ENCODE assay signal across 13 mouse cellular contexts in the genomic region with DNA sequence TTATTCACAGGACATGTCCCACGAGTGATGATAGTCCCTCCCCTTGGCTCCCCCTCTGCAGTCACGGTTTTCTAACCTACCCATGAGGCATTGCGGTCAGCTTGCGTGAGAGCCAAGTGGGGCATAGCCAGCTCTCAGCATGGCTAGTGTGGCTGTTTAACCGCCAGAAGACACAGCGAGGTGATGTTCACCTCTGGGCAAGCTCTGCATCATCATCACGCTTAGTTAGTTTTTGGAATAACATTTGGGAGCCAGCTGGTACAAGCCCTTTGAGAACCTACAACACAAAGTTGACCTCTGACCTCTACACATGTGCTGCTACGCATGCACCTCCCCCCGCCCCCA. TPM values are rescaled to one million over a fixed set of nuclear protein-coding genes. Genes with fewer than 3 reads are reported as not detected.
DNase-seq lines count a peak whose midpoint lies in the region; ATAC-seq and TF ChIP-seq lines count a peak whose summit lies in the region.
"Had no signal": no experiment of that assay in that cellular context is flagged by ENCODE, and none has a peak within 500 bp of the region (broad histone marks: within the 10 kb centered on the region; RNA-seq: fewer than 3 reads in every experiment).

No protein-coding gene starts in this region.

- no peaks in the 10 kb centered on the region for H3K9me3 ChIP-seq in kidney, postnatal 0 days (replicated peaks; ENCODE audit: low read length)
- no peaks in the 10 kb centered on the region for H3K9me3 ChIP-seq in hindbrain, embryonic 14.5 days (ENCODE audit: control insufficient read depth, low read length)
- H3K9me3 ChIP-seq: limb, embryonic 13.5 days had no signal

- no peak for ATAC-seq in kidney, postnatal 0 days (replicated peaks; ENCODE audit: low FRiP score, low read depth)
- ATAC-seq in hindbrain, embryonic 14.5 days (ENCODE audit: low FRiP score): peak; percentile 40; the same call in 1 of the 2 replicates

- no peak for TF ChIP-seq CTCF in kidney, postnatal 0 days (IDR thresholded peaks at IDR 0.05; ENCODE audit: low read depth)

- H3K4me3 ChIP-seq in kidney, postnatal 0 days (replicated peaks; ENCODE audit: low read depth, low read length): no peak overlapping the region
- no peak overlapping the region for H3K4me3 ChIP-seq in hindbrain, embryonic 14.5 days (replicated peaks; ENCODE audit: low read length)
- H3K4me3 ChIP-seq: limb, embryonic 13.5 days; myocyte had no signal

- intact Hi-C loops in heart, postnatal 36 days (cut with DNase I): no loop called here

- WGBS in kidney, postnatal 0 days: 84% methylated on average over 9 of the region's 9 CpGs
- 61% methylated on average over 9 of the region's 9 CpGs for WGBS in hindbrain, embryonic 14.5 days

- no peak overlapping the region for H3K4me2 ChIP-seq in kidney, postnatal 0 days (ENCODE audit: low read length)
- no peak overlapping the region for H3K4me2 ChIP-seq in hindbrain, embryonic 14.5 days (replicated peaks)
- H3K4me2 ChIP-seq: limb, embryonic 13.5 days had no signal

- no peaks in the 10 kb centered on the region for H3K36me3 ChIP-seq in kidney, postnatal 0 days (ENCODE audit: insufficient read depth, low read length)
- H3K36me3 ChIP-seq in hindbrain, embryonic 14.5 days (replicated peaks; ENCODE audit: control insufficient read depth, insufficient read depth): no peaks in the 10 kb centered on the region
- H3K36me3 ChIP-seq: limb, embryonic 13.5 days had no signal

- H3K9ac ChIP-seq in kidney, postnatal 0 days (ENCODE audit: low read depth, low read length): no peak overlapping the region
- no peak overlapping the region for H3K9ac ChIP-seq in hindbrain, embryonic 14.5 days
- H3K9ac ChIP-seq: limb, embryonic 13.5 days had no signal

- no peaks in the 10 kb centered on the region for H3K27me3 ChIP-seq in kidney, postnatal 0 days (ENCODE audit: insufficient read depth, low read length)
- no peaks in the 10 kb centered on the region for H3K27me3 ChIP-seq in hindbrain, embryonic 14.5 days (ENCODE audit: control insufficient read depth, insufficient read depth, low read length)
- H3K27me3 ChIP-seq: limb, embryonic 13.5 days had no signal

- peak overlapping the region; percentile 11; the same call in 1 of the 2 replicates for H3K27ac ChIP-seq in kidney, postnatal 0 days
- no peak overlapping the region for H3K27ac ChIP-seq in hindbrain, embryonic 14.5 days
- H3K27ac ChIP-seq: limb, embryonic 13.5 days had no signal

- DNase-seq in heart, adult 11 months: peak; percentile 91
- no peak for DNase-seq in heart, postnatal 36 days
- DNase-seq in kidney, postnatal 0 days (ENCODE audit: low spot score): no peak
- DNase-seq in kidney, postnatal 14 days: no peak
- no peak for DNase-seq in hindbrain, embryonic 14.5 days (ENCODE audit: low spot score)
- DNase-seq in mesoderm, embryonic 11.5 days (ENCODE audit: low read depth, low spot score): peak; percentile 14
- DNase-seq in layer of hippocampus, postnatal 10 days (ENCODE audit: low spot score in 2 of 2): no peak
- DNase-seq: adrenal gland, adult 8-10 months; cerebellum, adult 18-20 months; lung, adult 2 months; thymus, postnatal 14 days had no signal

- H3K4me1 ChIP-seq in kidney, postnatal 0 days (replicated peaks; ENCODE audit: insufficient read depth, low read length): no peaks in the 10 kb centered on the region
- H3K4me1 ChIP-seq in hindbrain, embryonic 14.5 days (replicated peaks; ENCODE audit: control insufficient read depth, insufficient read depth, low read length): no peaks in the 10 kb centered on the region
- H3K4me1 ChIP-seq: limb, embryonic 13.5 days had no signal

RNA-seq across cellular contexts. Expression of gene Bach1, which starts 28.0 kb away (rescaled TPM):
- total RNA-seq in heart, postnatal 36 days (2021): 10 to 100 TPM; 31.3 to 33.1 TPM
- polyA plus RNA-seq in kidney, postnatal 0 days (2015; fragmentation: Nextera tagmentation; extraction: Ambion mirVana): 6.5 and 8.6 TPM in 2 replicates
- polyA plus RNA-seq in hindbrain, embryonic 14.5 days (2014; fragmentation: Nextera tagmentation; extraction: Ambion mirVana): 18.8 and 19.9 TPM in 2 replicates
- 10 to 100 TPM; 18.2 to 19.2 TPM for total RNA-seq in layer of hippocampus, postnatal 10 days (2021)

Comparison
In these comparisons a context has a peak if more than half of its experiments do, and no peak if none do; other contexts are left out.
1. DNase-seq: peak in heart, adult 11 months (single experiment) and mesoderm, embryonic 11.5 days (single experiment); none in heart, postnatal 36 days (0 of 2), kidney, postnatal 0 days (single experiment), kidney, postnatal 14 days (single experiment), hindbrain, embryonic 14.5 days (single experiment) and layer of hippocampus, postnatal 10 days (0 of 2).